Mouse (Mus musculus): Measurements from ENCODE around the gene Gm11938. TPM values are rescaled to one million over a fixed set of nuclear protein-coding genes. Genes with fewer than 3 reads are reported as not detected.
"Not testable (repeated sequence)": the region's sequence is repeated elsewhere in the genome, so short reads cannot be mapped to it uniquely, and the experiment has no call there.

Gm11938 gene
- total and polyA plus RNA-seq, 2 experiments from 2014 or later = not detected

DNA sequence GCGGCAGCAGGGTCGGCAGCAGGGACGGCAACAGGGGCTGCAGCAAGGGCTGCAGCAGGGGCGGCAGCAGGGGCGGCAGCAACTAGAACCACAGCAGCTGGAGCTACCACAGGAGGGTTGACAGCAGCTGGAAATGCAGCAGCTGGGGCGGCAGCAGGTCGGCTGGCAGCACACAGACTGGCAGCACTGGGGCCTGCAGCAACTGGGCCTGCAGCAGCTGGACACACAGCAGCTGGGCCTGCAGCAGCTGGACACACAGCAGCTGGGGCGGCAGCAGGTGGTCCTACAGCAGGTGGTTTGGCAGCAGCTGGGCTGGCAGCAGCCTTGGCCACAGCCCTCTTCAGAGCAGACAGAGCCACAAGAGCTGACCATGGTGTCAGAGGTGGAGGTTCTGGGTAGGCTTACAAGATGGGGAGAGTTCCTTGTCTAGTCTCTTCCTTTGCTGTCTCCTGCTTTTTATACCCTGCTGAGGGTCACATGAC lies 31.6 kb upstream of the Gm11938 start, which contains the start of gene Krtap4-2:
Gene Krtap4-2, minus strand, starts transcription at position 432 of the 482 bp plus-strand sequence.
- Histone ChIP-seq H3K27ac (ENCODE audit: low read depth, low read length) (no peak within 1 kb of the TSS), H3K9me3 (ENCODE audit: low read length) (no peaks in the 10 kb centered on the region), H3K4me2 (ENCODE audit: low read depth) (no peak within 1 kb of the TSS), H3K4me3 (ENCODE audit: low read depth, low read length) (no peak within 1 kb of the TSS), H3K36me3 (ENCODE audit: insufficient read depth) (no peaks in the 10 kb centered on the region), H3K4me1 (ENCODE audit: insufficient read depth) (no peaks in the 10 kb centered on the region), H3K9ac (no peak within 1 kb of the TSS), H3K27me3 (ENCODE audit: insufficient read depth, low read length) (no peaks in the 10 kb centered on the region)
- no peak for ATAC-seq
- TF ChIP-seq CTCF (IDR thresholded peaks at IDR 0.05; ENCODE audit: low read depth) = no peak
- 36% methylated on average over 5 of the region's 8 CpGs for WGBS
- DNase-seq = no peak

DNA sequence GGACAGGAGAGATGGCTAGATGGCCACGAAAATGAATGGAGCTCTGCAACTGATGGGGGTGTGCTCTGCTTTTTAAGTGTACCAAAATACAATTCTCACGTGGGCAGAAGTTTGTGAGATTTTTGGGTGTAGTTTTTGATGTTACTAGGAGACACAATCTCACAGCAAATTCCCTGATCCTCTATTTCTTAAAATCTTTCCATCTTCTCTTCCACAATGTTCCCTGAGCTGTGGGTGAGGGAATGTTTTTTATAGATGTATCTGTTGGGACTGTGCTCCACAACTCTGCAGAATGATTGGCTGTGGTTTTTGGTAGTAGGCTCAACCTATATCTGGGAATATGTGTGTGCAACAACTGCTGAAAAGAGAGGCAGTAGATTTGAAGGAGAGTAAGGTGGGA lies 30.2 kb upstream of the Gm11938 start:
- no peak overlapping the region for H3K4me2 ChIP-seq (ENCODE audit: low read depth)
- H3K4me3 ChIP-seq (ENCODE audit: low read depth, low read length) = no peak overlapping the region
- no peaks in the 10 kb centered on the region for H3K27me3 ChIP-seq (ENCODE audit: insufficient read depth, low read length)
- H3K36me3 ChIP-seq (ENCODE audit: insufficient read depth) = no peaks in the 10 kb centered on the region
- no peak overlapping the region for H3K27ac ChIP-seq (ENCODE audit: low read depth, low read length)
- DNase-seq = no peak
- TF ChIP-seq CTCF (IDR thresholded peaks at IDR 0.05; ENCODE audit: low read depth) = no peak
- ATAC-seq = no peak
- no peaks in the 10 kb centered on the region for H3K9me3 ChIP-seq (ENCODE audit: low read length)
- H3K4me1 ChIP-seq (ENCODE audit: insufficient read depth) = no peaks in the 10 kb centered on the region
- H3K9ac ChIP-seq = no peak overlapping the region
- 61% methylated on average over 2 of the region's 2 CpGs for WGBS

DNA sequence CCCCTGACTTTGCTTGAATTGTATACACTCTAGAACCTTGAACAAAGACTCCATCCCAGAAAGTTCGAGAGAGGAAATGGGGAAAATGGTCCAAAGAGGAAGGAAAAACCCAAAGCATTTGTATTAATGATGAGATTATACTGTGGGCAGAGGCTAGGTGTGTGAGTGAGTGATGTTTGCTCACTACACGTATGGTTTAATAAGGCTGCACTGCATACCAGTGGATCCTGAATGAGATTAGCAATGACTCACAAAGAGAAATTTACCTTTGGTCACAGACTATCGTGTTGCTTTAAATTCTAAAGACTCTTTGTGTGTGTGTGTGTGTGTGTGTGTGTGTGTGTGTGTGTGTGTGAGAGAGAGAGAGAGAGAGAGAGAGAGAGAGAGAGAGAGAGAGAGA lies 27.8 kb upstream of the Gm11938 start:
- no peak for TF ChIP-seq CTCF (IDR thresholded peaks at IDR 0.05; ENCODE audit: low read depth)
- no peak overlapping the region for H3K4me3 ChIP-seq (ENCODE audit: low read depth, low read length)
- no peaks in the 10 kb centered on the region for H3K4me1 ChIP-seq (ENCODE audit: insufficient read depth)
- H3K36me3 ChIP-seq (ENCODE audit: insufficient read depth) = no peaks in the 10 kb centered on the region
- ATAC-seq (no peak), DNase-seq (no peak)
- WGBS = 76% methylated on average over 3 of the region's 3 CpGs
- no peak overlapping the region for H3K9ac ChIP-seq
- no peaks in the 10 kb centered on the region for H3K9me3 ChIP-seq (ENCODE audit: low read length)
- no peak overlapping the region for H3K4me2 ChIP-seq (ENCODE audit: low read depth)
- no peak overlapping the region for H3K27ac ChIP-seq (ENCODE audit: low read depth, low read length)
- no peaks in the 10 kb centered on the region for H3K27me3 ChIP-seq (ENCODE audit: insufficient read depth, low read length)

DNA sequence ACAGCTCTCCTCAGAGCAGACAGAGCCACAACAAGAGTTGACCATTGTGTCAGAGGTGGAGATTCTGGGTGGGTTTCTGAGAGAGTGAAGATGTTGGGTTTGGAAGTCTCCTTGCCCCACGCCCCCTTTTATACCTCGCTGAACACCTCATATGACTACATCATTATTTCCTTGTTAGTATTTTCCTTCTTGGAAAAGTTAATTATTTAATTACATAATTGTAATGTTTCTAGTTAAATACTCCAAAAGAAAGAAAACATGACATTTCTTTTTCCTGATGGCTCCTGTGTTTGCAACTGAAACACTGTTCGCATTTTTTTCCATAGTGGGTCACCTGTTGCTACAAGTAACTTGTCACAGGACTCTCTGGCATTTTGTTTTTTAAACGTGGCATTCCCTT lies 25.0 kb upstream of the Gm11938 start, which contains the start of gene Krtap4-1:
Gene Krtap4-1, minus strand, starts transcription at position 101 of the 400 bp plus-strand sequence.
- no peak for DNase-seq
- Histone ChIP-seq H3K4me3 (ENCODE audit: low read depth, low read length) (no peak within 1 kb of the TSS), H3K4me1 (ENCODE audit: insufficient read depth) (no peaks in the 10 kb centered on the region), H3K27ac (ENCODE audit: low read depth, low read length) (no peak within 1 kb of the TSS), H3K4me2 (ENCODE audit: low read depth) (no peak within 1 kb of the TSS), H3K9me3 (ENCODE audit: low read length) (no peaks in the 10 kb centered on the region), H3K27me3 (ENCODE audit: insufficient read depth, low read length) (no peaks in the 10 kb centered on the region), H3K9ac (no peak within 1 kb of the TSS), H3K36me3 (ENCODE audit: insufficient read depth) (no peaks in the 10 kb centered on the region)
- TF ChIP-seq CTCF (IDR thresholded peaks at IDR 0.05; ENCODE audit: low read depth) = no peak
- WGBS = 83% methylated on average over 4 of the region's 4 CpGs
- no peak for ATAC-seq

DNA sequence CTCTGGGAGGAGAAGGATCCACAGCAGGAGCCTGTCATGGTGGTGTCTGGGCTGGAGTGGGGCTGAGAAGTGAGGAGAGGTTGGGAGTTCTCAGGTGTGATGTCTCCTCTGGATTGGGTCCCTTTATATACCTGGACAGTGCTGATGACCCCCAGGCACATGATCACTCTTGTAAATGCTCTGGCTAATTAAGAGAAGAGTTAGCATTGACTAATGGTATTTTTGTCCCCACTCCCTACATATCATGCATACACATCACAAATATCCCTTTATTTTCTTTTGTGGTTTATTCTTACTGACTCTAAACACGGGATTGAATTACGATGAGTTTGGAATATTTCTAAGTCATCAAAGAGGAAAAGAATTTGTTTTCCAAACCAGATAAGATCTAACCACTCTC lies 17.2 kb upstream of the Gm11938 start, which contains the start of gene Gm11562:
Gene Gm11562, minus strand, starts transcription at position 101 of the 400 bp plus-strand sequence.
- WGBS = 87% methylated on average over 2 of the region's 2 CpGs
- Histone ChIP-seq H3K9ac (no peak within 1 kb of the TSS), H3K4me1 (ENCODE audit: insufficient read depth) (no peaks in the 10 kb centered on the region), H3K27me3 (ENCODE audit: insufficient read depth, low read length) (no peaks in the 10 kb centered on the region), H3K4me3 (ENCODE audit: low read depth, low read length) (no peak within 1 kb of the TSS), H3K27ac (ENCODE audit: low read depth, low read length) (no peak within 1 kb of the TSS), H3K9me3 (ENCODE audit: low read length) (no peaks in the 10 kb centered on the region), H3K36me3 (ENCODE audit: insufficient read depth) (no peaks in the 10 kb centered on the region), H3K4me2 (ENCODE audit: low read depth) (no peak within 1 kb of the TSS)
- DNase-seq = no peak
- TF ChIP-seq CTCF (IDR thresholded peaks at IDR 0.05; ENCODE audit: low read depth) = no peak
- ATAC-seq = no peak

DNA sequence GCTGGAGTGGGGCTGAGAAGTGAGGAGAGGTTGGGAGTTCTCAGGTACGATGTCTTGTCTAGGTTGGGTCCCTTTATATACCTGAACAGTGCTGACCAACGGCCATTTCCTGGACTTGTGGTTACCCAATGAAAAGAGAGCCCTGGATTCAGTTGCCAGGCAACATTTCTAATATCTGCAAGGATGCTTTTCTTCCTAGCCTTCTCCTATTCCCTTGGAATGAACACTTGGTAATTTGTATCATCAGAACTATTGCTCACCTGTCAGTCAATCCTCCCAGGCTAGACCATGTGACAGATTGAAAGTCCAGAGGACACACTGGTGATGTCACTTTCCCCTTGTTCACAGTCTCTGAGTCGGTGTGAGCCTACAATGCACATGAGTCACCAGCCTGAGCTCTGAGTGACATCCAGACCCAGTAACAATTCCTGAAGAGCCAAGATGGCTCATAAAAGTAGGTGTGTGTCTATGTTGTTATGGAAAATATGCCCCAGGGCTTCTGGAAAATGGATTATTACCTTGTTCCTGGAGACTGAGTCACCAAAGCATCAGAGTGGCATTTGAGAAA lies 11.8 kb upstream of the Gm11938 start, which contains the start of gene Krtap2-4:
Gene Krtap2-4, minus strand, starts transcription at position 51 of the 568 bp plus-strand sequence.
- Histone ChIP-seq H3K27ac (ENCODE audit: low read depth, low read length) (no peak within 1 kb of the TSS), H3K4me2 (ENCODE audit: low read depth) (no peak within 1 kb of the TSS), H3K4me1 (ENCODE audit: insufficient read depth) (no peaks in the 10 kb centered on the region), H3K9me3 (ENCODE audit: low read length) (no peaks in the 10 kb centered on the region), H3K27me3 (ENCODE audit: insufficient read depth, low read length) (no peaks in the 10 kb centered on the region), H3K9ac (no peak within 1 kb of the TSS), H3K36me3 (ENCODE audit: insufficient read depth) (no peaks in the 10 kb centered on the region), H3K4me3 (ENCODE audit: low read depth, low read length) (no peak within 1 kb of the TSS)
- DNase-seq (no peak), ATAC-seq (no peak)
- WGBS = 57% methylated on average over 3 of the region's 3 CpGs
- no peak for TF ChIP-seq CTCF (IDR thresholded peaks at IDR 0.05; ENCODE audit: low read depth)

DNA sequence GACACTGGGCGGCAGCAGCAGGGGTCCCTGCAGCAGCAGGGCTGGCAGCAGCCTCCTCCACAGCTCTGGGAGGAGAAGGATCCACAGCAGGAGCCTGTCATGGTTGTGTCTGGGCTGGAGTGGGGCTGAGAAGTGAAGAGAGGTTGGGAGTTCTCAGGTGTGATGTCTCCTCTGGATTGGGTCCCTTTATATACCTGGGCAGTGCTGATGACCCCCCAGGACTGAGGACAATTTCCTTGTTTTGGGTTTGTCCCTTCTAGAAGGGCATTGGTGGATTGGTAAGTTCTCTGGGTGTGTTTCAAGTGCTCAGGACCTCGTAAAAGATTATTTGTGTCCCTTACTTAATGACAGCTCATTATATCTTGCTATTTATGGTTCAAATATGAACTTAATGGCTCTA lies 7.0 kb upstream of the Gm11938 start, which contains the start of gene Gm11937:
Gene Gm11937, minus strand, starts transcription at position 101 of the 400 bp plus-strand sequence.
- H3K4me1 ChIP-seq (ENCODE audit: insufficient read depth); H3K4me2 ChIP-seq (ENCODE audit: low read depth); H3K4me3 ChIP-seq (ENCODE audit: low read depth, low read length); H3K9me3 ChIP-seq (ENCODE audit: low read length); H3K27ac ChIP-seq (ENCODE audit: low read depth, low read length); H3K27me3 ChIP-seq (ENCODE audit: insufficient read depth, low read length); ATAC-seq; DNase-seq; H3K9ac ChIP-seq; H3K36me3 ChIP-seq (ENCODE audit: insufficient read depth): not testable (repeated sequence)
- 74% methylated on average over 1 of the region's 2 CpGs for WGBS

All from forebrain, postnatal 0 days (tissue).